Mouse (Mus musculus): ENCODE measurements around the gene C2cd2. TPM values are rescaled to one million over a fixed set of nuclear protein-coding genes. Genes with fewer than 3 reads are reported as not detected.

Gene C2cd2
- polyA plus RNA-seq, 1 experiment from 2014 or later = 18.9 TPM

DNA sequence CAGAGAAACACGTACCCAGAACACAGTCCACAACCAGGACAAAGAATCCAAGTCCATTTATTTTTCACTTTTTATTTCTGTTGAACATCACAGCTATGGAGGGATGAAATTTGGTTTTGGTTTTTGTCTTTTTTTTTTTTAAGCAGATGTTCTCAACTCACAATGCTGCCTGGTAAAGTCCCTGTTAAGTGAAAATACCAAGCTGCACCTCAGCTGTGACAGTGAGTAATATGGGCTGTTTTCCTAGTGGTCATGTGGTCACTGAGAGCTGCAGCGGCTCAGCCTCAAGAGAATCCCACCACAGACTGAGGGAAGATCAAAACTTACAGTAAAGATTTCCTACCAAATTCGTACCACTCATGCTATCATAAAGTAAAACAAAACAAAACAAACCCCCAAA is 130.2 kb downstream of the C2cd2 start:
- WGBS = 82% methylated on average over 3 of the region's 3 CpGs
- no peak overlapping the region for H3K4me3 ChIP-seq (ENCODE audit: control insufficient read depth in 1 of 2, insufficient read depth in 1 of 2, low read depth in 1 of 2, low read length in 2 of 2)
- H3K9ac ChIP-seq (ENCODE audit: low read length) = no peak overlapping the region
- no peak for ATAC-seq (ENCODE audit: insufficient number of reproducible peaks, insufficient read depth, low FRiP score, low read depth)
- H3K27ac ChIP-seq (replicated peaks in 1 of 2; ENCODE audit: control insufficient read depth in 1 of 2, insufficient read depth in 1 of 2, low read depth in 2 of 2, low read length in 2 of 2) = no peak overlapping the region
- H3K4me2 ChIP-seq (ENCODE audit: low read length) = no peak overlapping the region
- peaks cover 93% of the 10 kb centered on the region for H3K36me3 ChIP-seq (ENCODE audit: control insufficient read depth, insufficient read depth, low read length)
- no peaks in the 10 kb centered on the region for H3K27me3 ChIP-seq (ENCODE audit: control insufficient read depth, insufficient read depth, low read length)
- H3K4me1 ChIP-seq (ENCODE audit: control insufficient read depth in 2 of 2, insufficient read depth in 2 of 2, low read length in 2 of 2) = no peaks in the 10 kb centered on the region
- no peaks in the 10 kb centered on the region for H3K9me3 ChIP-seq (ENCODE audit: control insufficient read depth, low read length)

DNA sequence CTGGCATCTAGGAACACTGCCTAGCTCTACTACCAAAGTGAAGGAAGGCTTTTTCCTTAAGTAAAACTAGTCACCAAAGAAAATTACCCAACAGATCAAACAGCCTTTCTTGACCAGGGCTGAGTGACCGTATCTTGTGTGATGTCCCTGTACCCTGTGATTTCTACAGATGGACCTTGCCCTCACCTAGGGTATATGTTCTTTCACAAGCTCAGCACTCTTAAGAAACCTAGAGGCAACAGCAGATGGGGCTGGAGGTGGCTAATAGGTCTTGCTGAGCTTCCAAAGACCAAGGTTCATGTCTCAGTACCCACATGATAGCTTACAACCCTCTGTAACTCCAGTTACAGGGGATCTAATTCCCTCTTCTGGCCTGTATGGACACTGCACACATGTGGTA is 134.2 kb downstream of the C2cd2 start:
- no peak overlapping the region for H3K4me3 ChIP-seq (ENCODE audit: control insufficient read depth in 1 of 2, insufficient read depth in 1 of 2, low read depth in 1 of 2, low read length in 2 of 2)
- H3K36me3 ChIP-seq (ENCODE audit: control insufficient read depth, insufficient read depth, low read length) = peaks cover 68% of the 10 kb centered on the region
- no peak overlapping the region for H3K4me2 ChIP-seq (ENCODE audit: low read length)
- H3K9me3 ChIP-seq (ENCODE audit: control insufficient read depth, low read length) = no peaks in the 10 kb centered on the region
- no peak overlapping the region for H3K27ac ChIP-seq (replicated peaks in 1 of 2; ENCODE audit: control insufficient read depth in 1 of 2, insufficient read depth in 1 of 2, low read depth in 2 of 2, low read length in 2 of 2)
- H3K27me3 ChIP-seq (ENCODE audit: control insufficient read depth, insufficient read depth, low read length) = no peaks in the 10 kb centered on the region
- 100% methylated on average over 1 of the region's 1 CpGs for WGBS
- H3K9ac ChIP-seq (ENCODE audit: low read length) = no peak overlapping the region
- no peaks in the 10 kb centered on the region for H3K4me1 ChIP-seq (ENCODE audit: control insufficient read depth in 2 of 2, insufficient read depth in 2 of 2, low read length in 2 of 2)
- ATAC-seq (ENCODE audit: insufficient number of reproducible peaks, insufficient read depth, low FRiP score, low read depth) = no peak

DNA sequence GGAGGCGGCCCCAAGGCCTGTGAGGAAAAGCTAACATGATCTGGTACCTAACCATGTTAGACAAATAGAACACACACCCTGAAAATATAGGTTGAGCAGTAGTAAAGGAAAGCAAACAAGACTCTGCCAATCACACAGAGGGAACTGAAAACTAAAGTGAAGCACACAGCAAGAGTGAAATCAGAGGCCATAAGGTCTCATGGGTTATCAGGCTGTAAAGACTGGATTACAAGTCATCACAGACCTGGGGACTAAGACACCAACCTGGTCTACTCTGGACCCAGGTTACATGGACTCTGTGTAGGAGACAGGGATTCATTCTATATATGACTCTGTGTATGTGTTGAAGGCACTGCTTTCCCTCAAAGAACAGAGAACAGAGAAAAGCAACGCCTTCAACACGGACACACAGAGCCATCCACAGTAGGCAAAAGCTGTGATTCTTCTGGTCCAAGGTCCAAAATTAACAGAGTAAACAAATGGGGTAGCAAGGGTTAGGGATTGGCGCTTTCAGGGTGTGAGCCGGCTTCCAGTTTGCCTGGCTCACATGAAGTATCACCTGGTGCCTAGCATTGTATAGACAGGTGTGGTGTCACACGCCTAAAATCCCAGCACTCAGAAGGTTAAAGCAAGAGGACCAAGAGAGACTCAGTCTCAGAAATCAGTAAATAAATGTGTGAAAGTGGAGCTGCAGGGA is 138.9 kb downstream of the C2cd2 start:
- Histone ChIP-seq H3K9ac (ENCODE audit: low read length) (no peak overlapping the region), H3K9me3 (ENCODE audit: control insufficient read depth, low read length) (no peaks in the 10 kb centered on the region), H3K36me3 (ENCODE audit: control insufficient read depth, insufficient read depth, low read length) (peaks cover 70% of the 10 kb centered on the region), H3K27ac (replicated peaks in 1 of 2; ENCODE audit: control insufficient read depth in 1 of 2, insufficient read depth in 1 of 2, low read depth in 2 of 2, low read length in 2 of 2) (no peak overlapping the region), H3K27me3 (ENCODE audit: control insufficient read depth, insufficient read depth, low read length) (no peaks in the 10 kb centered on the region), H3K4me1 (ENCODE audit: control insufficient read depth in 2 of 2, insufficient read depth in 2 of 2, low read length in 2 of 2) (no peaks in the 10 kb centered on the region; a peak in 1 of 4 replicates), H3K4me3 (ENCODE audit: control insufficient read depth in 1 of 2, insufficient read depth in 1 of 2, low read depth in 1 of 2, low read length in 2 of 2) (no peak overlapping the region), H3K4me2 (ENCODE audit: low read length) (no peak overlapping the region)
- WGBS = 95% methylated on average over 6 of the region's 6 CpGs
- no peak for ATAC-seq (ENCODE audit: insufficient number of reproducible peaks, insufficient read depth, low FRiP score, low read depth)

DNA sequence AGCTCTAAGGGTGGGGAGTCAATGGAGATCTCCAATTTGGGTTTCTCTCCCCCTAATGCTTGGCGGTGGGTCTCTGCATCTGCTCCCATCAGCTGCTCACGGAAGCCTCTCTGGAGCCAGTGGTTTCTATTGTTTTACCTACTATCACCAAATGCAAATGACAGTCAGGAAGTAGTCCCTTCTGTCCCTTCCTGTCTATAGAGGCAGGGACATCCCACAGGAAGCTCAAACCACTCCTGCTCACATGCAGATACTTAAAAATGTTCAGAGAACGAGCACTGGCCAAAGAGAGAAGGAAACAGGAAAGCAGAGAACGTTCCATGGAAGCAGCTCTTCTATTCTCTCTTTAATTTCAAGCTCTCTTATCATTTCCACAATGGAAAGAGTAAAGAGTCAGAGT is 142.9 kb downstream of the C2cd2 start:
- Histone ChIP-seq H3K4me1 (ENCODE audit: control insufficient read depth in 2 of 2, insufficient read depth in 2 of 2, low read length in 2 of 2) (no peaks in the 10 kb centered on the region; a peak in 1 of 4 replicates), H3K27me3 (ENCODE audit: control insufficient read depth, insufficient read depth, low read length) (no peaks in the 10 kb centered on the region), H3K4me3 (ENCODE audit: control insufficient read depth in 1 of 2, insufficient read depth in 1 of 2, low read depth in 1 of 2, low read length in 2 of 2) (no peak overlapping the region), H3K36me3 (ENCODE audit: control insufficient read depth, insufficient read depth, low read length) (peaks cover 85% of the 10 kb centered on the region), H3K27ac (replicated peaks in 1 of 2; ENCODE audit: control insufficient read depth in 1 of 2, insufficient read depth in 1 of 2, low read depth in 2 of 2, low read length in 2 of 2) (peak overlapping the region; percentile 42 to 63; a peak in 3 of 4 replicates), H3K4me2 (ENCODE audit: low read length) (no peak overlapping the region), H3K9me3 (ENCODE audit: control insufficient read depth, low read length) (no peaks in the 10 kb centered on the region), H3K9ac (ENCODE audit: low read length) (no peak overlapping the region)
- ATAC-seq (ENCODE audit: insufficient number of reproducible peaks, insufficient read depth, low FRiP score, low read depth) = peak; percentile 64
- WGBS = 61% methylated on average over 4 of the region's 4 CpGs

DNA sequence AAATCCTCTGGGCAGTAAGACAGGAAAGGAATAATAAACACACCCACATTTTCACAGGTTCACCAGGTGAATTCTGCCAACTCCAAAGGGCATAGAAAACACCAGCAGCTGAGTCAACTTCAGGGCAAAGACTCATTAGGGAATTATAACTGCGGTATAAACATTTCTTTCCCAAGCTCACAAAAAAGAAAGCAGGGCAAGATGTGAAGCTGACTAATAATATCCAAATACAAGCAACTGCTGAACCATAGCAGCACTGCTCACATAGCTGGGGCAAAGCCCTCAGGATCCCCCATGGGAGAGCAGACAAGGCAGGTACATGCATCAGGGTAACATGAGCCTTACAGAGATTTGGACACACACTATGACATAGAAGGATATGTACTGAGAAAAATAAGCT is 145.0 kb downstream of the C2cd2 start:
- Histone ChIP-seq H3K4me3 (ENCODE audit: control insufficient read depth in 1 of 2, insufficient read depth in 1 of 2, low read depth in 1 of 2, low read length in 2 of 2) (no peak overlapping the region), H3K36me3 (ENCODE audit: control insufficient read depth, insufficient read depth, low read length) (peaks cover 96% of the 10 kb centered on the region), H3K9me3 (ENCODE audit: control insufficient read depth, low read length) (no peaks in the 10 kb centered on the region), H3K4me2 (ENCODE audit: low read length) (no peak overlapping the region), H3K9ac (ENCODE audit: low read length) (no peak overlapping the region), H3K27me3 (ENCODE audit: control insufficient read depth, insufficient read depth, low read length) (no peaks in the 10 kb centered on the region), H3K27ac (replicated peaks in 1 of 2; ENCODE audit: control insufficient read depth in 1 of 2, insufficient read depth in 1 of 2, low read depth in 2 of 2, low read length in 2 of 2) (no peak overlapping the region), H3K4me1 (ENCODE audit: control insufficient read depth in 2 of 2, insufficient read depth in 2 of 2, low read length in 2 of 2) (no peaks in the 10 kb centered on the region; a peak in 1 of 4 replicates)
- WGBS = 97% methylated on average over 1 of the region's 1 CpGs
- ATAC-seq (ENCODE audit: insufficient number of reproducible peaks, insufficient read depth, low FRiP score, low read depth) = no peak

DNA sequence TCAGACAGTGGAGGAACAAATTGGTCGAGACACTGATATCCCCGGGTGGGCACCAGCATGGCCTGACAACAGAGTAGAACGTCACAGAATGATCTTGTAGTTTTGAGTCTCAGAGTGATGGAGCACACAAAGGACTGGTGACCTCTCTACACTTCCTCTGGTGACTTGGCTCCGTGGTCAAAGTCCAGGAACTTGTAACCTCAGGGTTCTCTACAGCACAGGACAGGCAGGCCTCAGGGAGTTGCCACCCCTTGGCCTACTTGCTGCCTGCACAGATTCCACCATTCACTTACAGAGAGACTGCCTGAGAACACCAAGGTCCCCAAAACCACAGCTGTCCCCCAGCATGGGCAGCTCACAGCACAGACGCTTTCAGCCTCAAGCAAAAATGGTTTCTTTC is 147.1 kb downstream of the C2cd2 start:
- Histone ChIP-seq H3K4me3 (ENCODE audit: control insufficient read depth in 1 of 2, insufficient read depth in 1 of 2, low read depth in 1 of 2, low read length in 2 of 2) (no peak overlapping the region), H3K4me2 (ENCODE audit: low read length) (no peak overlapping the region), H3K27me3 (ENCODE audit: control insufficient read depth, insufficient read depth, low read length) (no peaks in the 10 kb centered on the region), H3K4me1 (ENCODE audit: control insufficient read depth in 2 of 2, insufficient read depth in 2 of 2, low read length in 2 of 2) (no peaks in the 10 kb centered on the region; a peak in 1 of 4 replicates), H3K36me3 (ENCODE audit: control insufficient read depth, insufficient read depth, low read length) (peaks cover 96% of the 10 kb centered on the region), H3K9ac (ENCODE audit: low read length) (no peak overlapping the region), H3K9me3 (ENCODE audit: control insufficient read depth, low read length) (no peaks in the 10 kb centered on the region), H3K27ac (replicated peaks in 1 of 2; ENCODE audit: control insufficient read depth in 1 of 2, insufficient read depth in 1 of 2, low read depth in 2 of 2, low read length in 2 of 2) (no peak overlapping the region)
- no peak for ATAC-seq (ENCODE audit: insufficient number of reproducible peaks, insufficient read depth, low FRiP score, low read depth)
- WGBS = 80% methylated on average over 5 of the region's 5 CpGs

DNA sequence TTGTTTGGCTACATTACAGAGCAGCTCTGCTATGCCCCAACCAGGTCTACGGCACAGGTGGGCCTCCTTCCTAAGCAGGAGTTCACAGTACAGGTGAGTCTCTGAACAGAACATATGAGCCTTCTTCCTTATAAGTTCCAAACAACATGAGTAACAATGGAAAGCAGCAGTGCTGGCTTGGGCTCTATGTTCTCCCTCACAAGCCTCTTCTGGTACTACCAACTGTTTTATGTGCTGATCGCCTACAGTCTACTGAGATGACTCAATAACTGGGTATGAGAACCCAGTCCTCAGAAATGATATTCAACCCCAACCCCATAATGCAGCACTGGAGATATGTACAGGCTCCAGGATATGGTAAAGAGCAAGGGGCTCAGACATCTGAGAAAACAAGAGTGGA is 148.3 kb downstream of the C2cd2 start:
- no peak overlapping the region for H3K4me3 ChIP-seq (ENCODE audit: control insufficient read depth in 1 of 2, insufficient read depth in 1 of 2, low read depth in 1 of 2, low read length in 2 of 2)
- H3K4me1 ChIP-seq (ENCODE audit: control insufficient read depth in 2 of 2, insufficient read depth in 2 of 2, low read length in 2 of 2) = no peaks in the 10 kb centered on the region
- H3K36me3 ChIP-seq (ENCODE audit: control insufficient read depth, insufficient read depth, low read length) = peaks cover 96% of the 10 kb centered on the region
- H3K9me3 ChIP-seq (ENCODE audit: control insufficient read depth, low read length) = no peaks in the 10 kb centered on the region
- 91% methylated on average over 2 of the region's 2 CpGs for WGBS
- ATAC-seq (ENCODE audit: insufficient number of reproducible peaks, insufficient read depth, low FRiP score, low read depth) = no peak
- no peak overlapping the region for H3K27ac ChIP-seq (replicated peaks in 1 of 2; ENCODE audit: control insufficient read depth in 1 of 2, insufficient read depth in 1 of 2, low read depth in 2 of 2, low read length in 2 of 2)
- no peaks in the 10 kb centered on the region for H3K27me3 ChIP-seq (ENCODE audit: control insufficient read depth, insufficient read depth, low read length)
- no peak overlapping the region for H3K4me2 ChIP-seq (ENCODE audit: low read length)
- H3K9ac ChIP-seq (ENCODE audit: low read length) = no peak overlapping the region

DNA sequence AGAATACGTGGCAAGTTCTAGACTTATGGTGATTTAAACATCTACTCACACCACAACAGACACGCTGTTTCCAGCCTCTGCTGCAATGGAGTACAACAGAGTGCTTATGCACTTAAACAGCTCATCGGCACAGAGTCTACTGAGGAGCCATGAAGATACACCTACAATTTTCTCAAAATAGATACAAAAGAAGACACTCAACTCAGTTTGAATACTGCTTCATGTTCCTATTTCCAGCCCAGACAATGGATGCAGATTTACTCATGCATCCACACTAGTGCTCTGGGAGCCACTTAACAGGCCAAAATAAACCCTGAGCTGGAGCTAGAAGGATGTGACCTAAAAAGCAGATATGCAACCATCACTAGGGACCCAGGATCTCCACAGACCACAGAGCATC is 153.5 kb downstream of the C2cd2 start:
- Histone ChIP-seq H3K9me3 (ENCODE audit: control insufficient read depth, low read length) (no peaks in the 10 kb centered on the region), H3K36me3 (ENCODE audit: control insufficient read depth, insufficient read depth, low read length) (peaks cover 92% of the 10 kb centered on the region), H3K9ac (ENCODE audit: low read length) (no peak overlapping the region), H3K4me2 (ENCODE audit: low read length) (no peak overlapping the region), H3K4me1 (ENCODE audit: control insufficient read depth in 2 of 2, insufficient read depth in 2 of 2, low read length in 2 of 2) (no peaks in the 10 kb centered on the region), H3K4me3 (ENCODE audit: control insufficient read depth in 1 of 2, insufficient read depth in 1 of 2, low read depth in 1 of 2, low read length in 2 of 2) (no peak overlapping the region), H3K27ac (replicated peaks in 1 of 2; ENCODE audit: control insufficient read depth in 1 of 2, insufficient read depth in 1 of 2, low read depth in 2 of 2, low read length in 2 of 2) (no peak overlapping the region), H3K27me3 (ENCODE audit: control insufficient read depth, insufficient read depth, low read length) (no peaks in the 10 kb centered on the region)
- 83% methylated on average over 3 of the region's 3 CpGs for WGBS
- no peak for ATAC-seq (ENCODE audit: insufficient number of reproducible peaks, insufficient read depth, low FRiP score, low read depth)
